Mouse (Mus musculus) stomach, embryonic 14.5 days (tissue): ENCODE results near the gene Rpl10l. TPM values are rescaled to one million over a fixed set of nuclear protein-coding genes. Genes with fewer than 3 reads are reported as not detected.

ENCODE experiments used
- ATAC-seq: fragments of 200-750 bp; cut with Nextera tagmentation; 2 replicates; pipeline ENCODE4 v1.8.0; 2017; ENCODE audit warnings: low read depth, moderate TSS enrichment; ENCODE audit not compliant: insufficient number of reproducible peaks, insufficient read depth, low FRiP score
- H3K27ac ChIP-seq: fragments of 300-500 bp; sonication (generic); 2 replicates; pipeline ENCODE4 v1.5.1; 2014; ENCODE audit warnings: mild to moderate bottlenecking, low read length, moderate library complexity, mixed read lengths
- H3K27me3 ChIP-seq: fragments of 300-500 bp; sonication (generic); 2 replicates; pipeline ENCODE4 v1.6.1; 2014; ENCODE audit warnings: low read length, control low read depth, mixed read lengths; ENCODE audit not compliant: control insufficient read depth, insufficient read depth
- H3K36me3 ChIP-seq: fragments of 300-500 bp; sonication (generic); 2 replicates; pipeline ENCODE4 v1.6.1; 2014; ENCODE audit warnings: mild to moderate bottlenecking, control low read depth, low read length, moderate library complexity, mixed read lengths; ENCODE audit not compliant: control insufficient read depth, insufficient read depth
- H3K4me1 ChIP-seq: fragments of 300-500 bp; sonication (generic); 2 replicates; pipeline ENCODE4 v1.6.1; 2014; ENCODE audit warnings: low read length, control low read depth, mixed read lengths; ENCODE audit not compliant: control insufficient read depth, insufficient read depth
- H3K4me2 ChIP-seq: fragments of 300-500 bp; sonication (generic); replicated peaks from 2 replicates; pipeline ENCODE4 v1.6.1; 2014; ENCODE audit warnings: low read depth, low read length, control low read depth
- H3K4me3 ChIP-seq: fragments of 300-500 bp; sonication (generic); 2 replicates; pipeline ENCODE4 v1.5.1; 2014; ENCODE audit warnings: low read depth, low read length, control low read depth
- H3K9ac ChIP-seq: fragments of 300-500 bp; sonication (generic); replicated peaks from 2 replicates; pipeline ENCODE4 v1.6.1; 2014; ENCODE audit warnings: low read depth, mild to moderate bottlenecking, control low read depth, low read length, moderate library complexity, mixed read lengths
- H3K9me3 ChIP-seq: fragments of 300-500 bp; sonication (generic); 2 replicates; pipeline ENCODE4 v1.6.1; 2016; ENCODE audit warnings: low read depth, low read length, control low read depth; ENCODE audit not compliant: control insufficient read depth
- WGBS: fragments of 180-500 bp; shearing (Covaris S2); extraction: QIAGEN DNeasy Blood & Tissue Kit; methylation state at CpG from one replicate; pipeline ENCODE4 v1.1.7; 2014; 5-methylcytosine and 5-hydroxymethylcytosine counted together
- polyA plus RNA-seq: library from polyadenylated mRNA; unstranded; fragments of >200 nt; fragmentation: Nextera tagmentation; extraction: Ambion mirVana; gene quantifications from 2 replicates; pipeline ENCODE4 v1.2.1, GENCODE M21; 2014

The Rpl10l gene
- not detected in 2 replicates for polyA plus RNA-seq

DNA sequence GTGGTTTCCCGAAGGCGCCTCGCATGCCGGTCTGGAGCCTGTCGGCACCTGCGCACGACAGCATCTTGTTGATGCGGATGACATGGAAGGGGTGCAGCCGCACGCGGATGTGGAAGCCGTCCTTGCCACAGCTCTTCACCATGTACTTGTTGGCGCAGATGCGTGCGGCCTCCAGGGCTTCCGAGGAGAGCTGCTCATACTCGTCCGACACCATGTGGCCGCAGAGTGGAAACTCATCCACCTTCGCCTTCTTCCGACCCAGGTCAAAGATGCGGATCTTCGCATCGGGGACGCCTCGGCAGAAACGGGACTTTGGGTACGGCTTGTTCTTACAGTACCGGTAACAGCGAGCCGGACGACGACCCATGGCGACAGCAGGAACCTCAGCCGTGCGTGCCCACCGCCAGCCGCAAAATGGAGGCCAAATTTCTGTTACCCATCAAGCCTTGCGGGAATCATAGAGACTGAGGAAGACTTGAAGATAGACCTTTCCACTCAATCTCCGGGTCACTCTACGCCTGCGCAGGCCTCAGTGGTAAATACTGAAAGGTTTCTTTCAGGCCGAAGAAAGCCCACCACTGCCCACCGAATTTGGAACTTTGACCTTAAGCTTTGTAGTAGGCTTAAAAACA lies at the start of gene Rpl10l:
Gene Rpl10l, minus strand, starts transcription at position 411 of the 632 bp plus-strand sequence.
- no peaks in the 10 kb centered on the region for H3K27me3 ChIP-seq
- H3K9ac ChIP-seq, result no peak within 1 kb of the TSS
- ATAC-seq, result no peak
- H3K27ac ChIP-seq, result no peak within 1 kb of the TSS
- H3K4me3 ChIP-seq, result no peak within 1 kb of the TSS
- no peaks in the 10 kb centered on the region for H3K9me3 ChIP-seq
- no peaks in the 10 kb centered on the region for H3K4me1 ChIP-seq
- 96% methylated on average over 44 of the region's 44 CpGs for WGBS
- no peak within 1 kb of the TSS for H3K4me2 ChIP-seq
- no peaks in the 10 kb centered on the region for H3K36me3 ChIP-seq

DNA sequence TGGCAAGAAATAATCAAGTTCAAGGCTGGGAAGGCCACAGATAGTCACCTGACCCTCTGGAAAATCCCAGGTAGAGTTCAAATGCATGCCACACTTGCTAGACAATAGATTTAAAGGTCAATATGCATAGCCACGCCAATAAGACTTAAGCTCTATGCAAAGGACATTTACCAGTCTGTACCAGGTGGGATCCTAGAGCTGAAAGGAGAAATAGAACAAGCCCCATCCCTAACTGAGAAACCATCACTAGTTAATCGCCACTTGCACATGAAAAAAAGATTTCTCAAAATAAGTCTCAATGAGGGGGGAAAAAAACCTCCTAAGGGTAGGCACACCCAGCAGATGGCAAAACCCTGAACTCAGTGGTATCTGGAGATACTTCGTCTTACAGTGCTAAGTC lies 8.3 kb downstream of the Rpl10l start:
- no peak overlapping the region for H3K9ac ChIP-seq
- no peaks in the 10 kb centered on the region for H3K36me3 ChIP-seq
- H3K9me3 ChIP-seq, result no peaks in the 10 kb centered on the region
- H3K4me2 ChIP-seq, result no peak overlapping the region
- H3K4me3 ChIP-seq, result no peak overlapping the region
- ATAC-seq, result no peak
- no peak overlapping the region for H3K27ac ChIP-seq
- 84% methylated on average over 3 of the region's 3 CpGs for WGBS
- H3K4me1 ChIP-seq, result no peaks in the 10 kb centered on the region
- no peaks in the 10 kb centered on the region for H3K27me3 ChIP-seq

DNA sequence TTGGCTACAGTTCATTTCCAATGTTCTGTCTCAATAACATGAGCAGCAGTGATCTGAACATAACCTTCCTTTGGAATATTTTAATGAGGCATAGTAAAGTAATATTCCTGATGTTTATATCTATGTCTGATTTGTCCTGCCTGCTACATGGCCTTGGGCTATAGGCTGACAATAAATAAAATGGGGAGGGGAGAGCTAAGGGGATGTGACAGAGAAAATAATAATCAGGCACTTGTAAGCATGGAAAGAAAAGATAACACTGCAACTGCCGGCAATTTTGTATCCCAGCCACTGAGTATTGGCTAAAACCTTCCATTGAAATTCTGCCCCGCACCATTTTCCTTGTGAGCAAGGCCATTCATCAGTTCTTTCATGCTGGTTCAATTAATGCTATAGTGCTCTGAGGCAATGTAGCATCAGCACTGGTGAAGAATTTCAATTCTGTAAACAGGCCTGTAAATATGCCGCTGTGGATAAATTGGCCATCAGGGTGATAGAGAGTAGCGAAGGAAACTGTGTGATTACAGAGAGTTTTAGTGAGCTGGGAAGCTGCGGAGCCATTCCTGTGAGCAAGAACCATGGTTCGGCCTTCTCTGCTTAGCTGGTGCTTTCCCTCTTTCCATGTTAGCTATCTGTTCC lies 38.6 kb downstream of the Rpl10l start:
- H3K4me3 ChIP-seq, result no peak overlapping the region
- H3K4me1 ChIP-seq, result no peaks in the 10 kb centered on the region
- no peaks in the 10 kb centered on the region for H3K9me3 ChIP-seq
- H3K27me3 ChIP-seq, result no peaks in the 10 kb centered on the region
- H3K4me2 ChIP-seq, result no peak overlapping the region
- H3K9ac ChIP-seq, result no peak overlapping the region
- H3K27ac ChIP-seq, result no peak overlapping the region
- no peaks in the 10 kb centered on the region for H3K36me3 ChIP-seq
- WGBS, result 66% methylated on average over 6 of the region's 6 CpGs
- no peak for ATAC-seq

DNA sequence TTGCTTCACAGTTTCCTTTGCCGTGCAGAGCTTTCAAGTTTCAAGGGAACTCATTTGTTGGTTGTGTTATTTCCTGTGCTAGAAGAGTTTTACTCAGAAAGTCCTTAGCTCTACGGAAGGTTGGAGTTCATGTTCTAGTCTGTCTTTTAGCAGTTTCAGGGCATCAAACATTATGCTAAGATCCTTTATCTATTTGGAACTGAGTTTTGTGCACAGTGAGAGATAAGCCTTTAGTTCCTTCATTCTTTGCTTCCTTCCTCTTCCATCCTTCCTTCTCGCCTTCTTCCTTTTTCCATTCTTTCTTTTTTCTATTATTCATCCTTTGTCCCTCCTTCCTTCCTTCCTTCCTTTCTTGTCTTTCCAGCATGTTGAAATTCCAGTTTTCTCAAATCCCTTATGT lies 50.0 kb downstream of the Rpl10l start:
- no peak for ATAC-seq
- no peak overlapping the region for H3K9ac ChIP-seq

More for the DNA sequence above, 50.0 kb downstream of the Rpl10l start:
- Histone ChIP-seq H3K4me2 (no peak overlapping the region), H3K4me1 (no peaks in the 10 kb centered on the region), H3K27me3 (no peaks in the 10 kb centered on the region), H3K27ac (no peak overlapping the region), H3K9me3 (no peaks in the 10 kb centered on the region), H3K36me3 (no peaks in the 10 kb centered on the region), H3K4me3 (no peak overlapping the region)
- WGBS, result 75% methylated on average over 3 of the region's 3 CpGs
